Mouse (Mus musculus): ENCODE results near the gene Rad21l. TPM values are rescaled to one million over a fixed set of nuclear protein-coding genes. Genes with fewer than 3 reads are reported as not detected.

Gene Rad21l
- polyA plus RNA-seq (2015; fragmentation: Nextera tagmentation; extraction: Ambion mirVana): 0.18 and 0.21 TPM in 2 replicates

GRCm38 (mm10) chr2:151668433-151668832, at the start of gene Rad21l:
TSS of gene Rad21l (minus strand) at chr2:151668533.
- H3K9ac ChIP-seq: no peak within 1 kb of the TSS
- no peak within 1 kb of the TSS for H3K27ac ChIP-seq (replicated peaks)
- H3K4me1 ChIP-seq (replicated peaks): peaks cover 7% of the 10 kb centered on the region
- H3K4me3 ChIP-seq: no peak within 1 kb of the TSS
- H3K36me3 ChIP-seq: no peaks in the 10 kb centered on the region
- no peaks in the 10 kb centered on the region for H3K9me3 ChIP-seq
- 78% methylated on average over 3 of the region's 3 CpGs for WGBS
- H3K4me2 ChIP-seq: no peak within 1 kb of the TSS
- no peaks in the 10 kb centered on the region; the same call in 1 of the 2 replicates for H3K27me3 ChIP-seq
- no peak for ATAC-seq (ENCODE audit: low FRiP score, low read depth)

DNA sequence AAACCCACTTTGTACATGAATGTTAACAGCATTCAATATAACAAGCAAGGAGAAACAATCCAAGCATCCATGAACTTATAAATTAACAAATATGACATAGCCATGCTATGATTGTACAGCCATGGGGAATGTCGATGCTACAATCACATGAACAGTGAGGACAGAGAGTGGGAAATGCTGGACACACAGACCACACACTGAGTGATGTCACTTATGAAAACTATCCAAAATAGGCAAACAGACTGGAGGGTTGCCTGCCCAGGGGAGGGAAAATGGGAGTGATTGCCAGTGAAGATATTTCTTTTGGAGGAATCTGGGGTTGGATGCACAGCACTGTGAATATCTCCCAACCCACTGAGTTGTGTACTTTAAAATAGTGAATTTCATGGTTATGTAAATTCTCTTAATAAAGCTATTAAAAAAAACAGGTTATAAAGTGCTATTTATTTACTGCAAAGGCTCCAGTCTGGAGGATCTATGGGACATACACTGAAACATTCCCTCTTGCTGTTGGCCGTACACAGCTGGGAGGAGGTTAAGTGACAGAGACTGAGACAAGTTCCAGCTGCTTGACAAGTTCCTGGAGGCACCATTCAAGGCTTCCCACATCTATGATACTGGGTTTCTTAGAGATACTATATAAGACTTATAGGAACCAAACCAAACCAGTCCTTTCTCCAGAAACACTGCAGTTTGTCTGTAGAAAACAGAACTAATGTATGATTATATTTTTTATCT, 48.2 kb upstream of the Rad21l start:
- Histone ChIP-seq H3K9ac (no peak overlapping the region), H3K27ac (replicated peaks) (no peak overlapping the region), H3K4me1 (replicated peaks) (no peaks in the 10 kb centered on the region), H3K4me3 (no peak overlapping the region), H3K36me3 (peaks cover 42% of the 10 kb centered on the region), H3K27me3 (no peaks in the 10 kb centered on the region), H3K9me3 (no peaks in the 10 kb centered on the region), H3K4me2 (no peak overlapping the region)
- ATAC-seq (ENCODE audit: low FRiP score, low read depth): no peak
- WGBS: 98% methylated on average over 2 of the region's 2 CpGs

DNA sequence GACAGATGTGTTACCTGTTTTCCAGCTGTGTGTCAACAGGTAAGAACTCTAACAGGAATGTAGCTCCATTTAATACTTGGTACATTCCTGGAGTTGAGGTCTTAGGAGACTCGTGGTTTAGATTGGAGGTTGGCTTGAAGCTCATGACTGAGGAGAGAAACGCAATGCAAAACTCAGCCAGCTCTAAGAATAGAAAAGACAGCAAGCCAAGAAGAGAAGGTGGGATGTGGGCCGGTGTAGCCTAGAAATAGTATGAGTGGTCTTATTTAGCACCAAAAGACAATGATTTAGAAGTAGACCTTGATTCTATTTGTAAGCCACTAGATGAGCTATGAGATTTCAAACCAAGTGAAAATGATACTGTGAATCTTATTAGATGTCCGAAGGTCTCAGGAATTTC, 47.2 kb upstream of the Rad21l start:
- H3K27ac ChIP-seq (replicated peaks): no peak overlapping the region
- H3K9ac ChIP-seq: no peak overlapping the region
- no peak overlapping the region for H3K4me3 ChIP-seq
- peaks cover 34% of the 10 kb centered on the region for H3K36me3 ChIP-seq
- 94% methylated on average over 4 of the region's 4 CpGs for WGBS
- no peaks in the 10 kb centered on the region for H3K4me1 ChIP-seq (replicated peaks)
- H3K4me2 ChIP-seq: no peak overlapping the region
- no peak for ATAC-seq (ENCODE audit: low FRiP score, low read depth)
- no peaks in the 10 kb centered on the region for H3K27me3 ChIP-seq
- no peaks in the 10 kb centered on the region for H3K9me3 ChIP-seq

DNA sequence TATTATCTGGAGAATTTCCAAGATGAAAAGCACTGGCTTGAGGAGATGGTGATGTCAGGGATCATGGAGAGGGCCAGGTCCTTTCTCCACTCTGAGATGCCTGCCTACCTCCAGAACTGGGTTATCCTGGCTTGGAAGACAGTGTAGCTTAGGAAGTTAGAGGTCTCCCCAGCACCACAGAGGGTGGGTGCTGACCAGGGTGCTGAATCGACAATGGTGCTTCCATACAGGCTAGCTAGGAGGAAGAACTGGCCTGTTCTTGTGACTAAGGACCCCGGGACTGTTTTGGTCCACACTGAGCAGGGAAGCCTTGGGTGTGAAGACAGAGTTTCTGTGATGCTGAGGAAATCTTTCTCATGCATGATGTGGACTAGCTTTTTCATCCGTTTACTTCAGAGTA, 44.3 kb upstream of the Rad21l start:
- H3K4me2 ChIP-seq: no peak overlapping the region
- no peak overlapping the region for H3K27ac ChIP-seq (replicated peaks)
- WGBS: 41% methylated on average over 3 of the region's 3 CpGs
- no peaks in the 10 kb centered on the region for H3K9me3 ChIP-seq
- H3K36me3 ChIP-seq: peaks cover 15% of the 10 kb centered on the region
- H3K9ac ChIP-seq: no peak overlapping the region
- no peaks in the 10 kb centered on the region for H3K4me1 ChIP-seq (replicated peaks)
- H3K27me3 ChIP-seq: no peaks in the 10 kb centered on the region
- ATAC-seq (ENCODE audit: low FRiP score, low read depth): no peak
- no peak overlapping the region for H3K4me3 ChIP-seq

GRCm38 (mm10) chr2:151702851-151703190, 34.5 kb upstream of the Rad21l start:
- peak; percentile 63 for ATAC-seq (ENCODE audit: low FRiP score, low read depth)
- under 1% methylated on average over 17 of the region's 17 CpGs for WGBS
- H3K4me2 ChIP-seq: peak overlapping the region; percentile 90
- peaks cover 27% of the 10 kb centered on the region for H3K4me1 ChIP-seq (replicated peaks)
- H3K27me3 ChIP-seq: no peaks in the 10 kb centered on the region
- H3K36me3 ChIP-seq: peaks cover 9% of the 10 kb centered on the region; the same call in 1 of the 2 replicates
- H3K9me3 ChIP-seq: no peaks in the 10 kb centered on the region
- peak overlapping the region; percentile 83 for H3K27ac ChIP-seq (replicated peaks)
- H3K4me3 ChIP-seq: peak overlapping the region; percentile 95
- peak overlapping the region; percentile 91 for H3K9ac ChIP-seq

DNA sequence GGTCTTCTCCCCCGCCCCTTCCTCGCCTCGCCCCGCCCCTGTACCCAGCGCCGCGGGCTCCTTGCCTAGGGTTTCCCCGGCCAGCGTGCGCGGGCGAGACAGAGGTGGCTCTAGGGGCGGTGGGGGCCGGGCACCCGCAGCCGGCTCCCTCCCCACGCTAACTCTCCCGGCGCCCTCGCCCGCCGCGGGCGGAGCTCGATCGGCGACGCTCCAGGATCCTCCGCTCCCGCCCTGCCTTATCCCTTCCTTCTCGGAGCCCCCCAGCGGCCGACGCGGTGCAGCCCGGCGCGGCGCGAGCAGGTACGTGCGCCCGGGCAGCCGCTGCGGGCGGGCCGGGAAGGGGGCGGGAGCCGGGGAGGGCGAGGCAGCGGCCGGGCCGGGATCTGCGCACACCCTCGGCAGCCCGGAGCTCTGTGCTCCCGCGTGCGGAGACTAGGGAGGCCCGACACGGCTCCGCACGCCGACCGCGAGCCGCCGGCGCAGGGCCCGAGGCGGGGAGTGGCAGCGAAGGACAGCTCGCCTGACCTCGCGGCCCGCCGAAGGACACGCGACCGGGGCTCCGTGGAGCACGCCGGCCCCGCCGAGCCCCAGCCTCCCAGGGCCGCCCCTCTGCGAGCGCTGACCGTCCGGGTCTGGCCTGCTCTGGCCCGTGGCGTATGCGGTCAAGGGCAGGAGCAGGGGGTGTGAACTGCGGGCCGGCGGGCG, 34.0 kb upstream of the Rad21l start:
- peak overlapping the region; percentile 83 for H3K27ac ChIP-seq (replicated peaks)
- under 1% methylated on average over 63 of the region's 97 CpGs for WGBS
- no peaks in the 10 kb centered on the region for H3K9me3 ChIP-seq
- H3K4me3 ChIP-seq: peak overlapping the region; percentile 95
- ATAC-seq (ENCODE audit: low FRiP score, low read depth): peak; percentile 83
- no peaks in the 10 kb centered on the region for H3K27me3 ChIP-seq
- peaks cover 9% of the 10 kb centered on the region; the same call in 1 of the 2 replicates for H3K36me3 ChIP-seq
- peak overlapping the region; percentile 90 for H3K4me2 ChIP-seq
- H3K9ac ChIP-seq: peak overlapping the region; percentile 91
- H3K4me1 ChIP-seq (replicated peaks): peaks cover 27% of the 10 kb centered on the region

GRCm38 (mm10) chr2:151701231-151702145, 33.2 kb upstream of the Rad21l start, which contains the start of gene Tmem74b:
TSS of gene Tmem74b (plus strand) at chr2:151702008.
- Histone ChIP-seq H3K4me3 (peak within 1 kb of the TSS; percentile 95), H3K4me1 (replicated peaks) (peaks cover 27% of the 10 kb centered on the region), H3K4me2 (peak within 1 kb of the TSS; percentile 90), H3K36me3 (peaks cover 5% of the 10 kb centered on the region; the same call in 1 of the 2 replicates), H3K27ac (replicated peaks) (peak within 1 kb of the TSS; percentile 83), H3K9me3 (no peaks in the 10 kb centered on the region), H3K27me3 (no peaks in the 10 kb centered on the region), H3K9ac (peak within 1 kb of the TSS; percentile 91)
- 4% methylated on average over 25 of the region's 25 CpGs for WGBS
- ATAC-seq (ENCODE audit: low FRiP score, low read depth): no peak; the same call in none of the 2 replicates

DNA sequence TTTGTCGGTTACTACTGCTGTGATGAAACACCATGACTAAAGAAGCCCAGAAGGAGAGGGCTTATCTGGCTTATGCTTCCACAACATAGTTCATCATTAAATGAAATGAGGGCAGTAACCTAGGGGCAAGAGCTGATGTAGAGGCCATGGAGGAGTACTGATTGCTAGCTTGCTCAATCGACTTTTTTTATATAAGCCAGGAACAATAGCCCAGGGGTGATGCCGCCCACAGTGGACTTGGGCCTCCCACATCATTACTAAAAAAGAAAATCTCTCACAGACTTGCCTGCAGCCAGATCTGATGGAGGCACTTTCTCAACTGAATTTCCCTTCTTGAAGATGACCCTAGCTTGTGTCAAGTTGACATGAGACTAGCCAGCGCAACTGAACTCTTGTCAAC, 14.6 kb upstream of the Rad21l start:
- Histone ChIP-seq H3K9me3 (no peaks in the 10 kb centered on the region), H3K4me1 (replicated peaks) (no peaks in the 10 kb centered on the region), H3K27me3 (no peaks in the 10 kb centered on the region), H3K4me2 (no peak overlapping the region), H3K9ac (no peak overlapping the region), H3K36me3 (no peaks in the 10 kb centered on the region), H3K27ac (replicated peaks) (no peak overlapping the region), H3K4me3 (no peak overlapping the region)
- no peak for ATAC-seq (ENCODE audit: low FRiP score, low read depth)
- WGBS: 93% methylated on average over 4 of the region's 4 CpGs

GRCm38 (mm10) chr2:151682357-151682756, 14.0 kb upstream of the Rad21l start:
- no peaks in the 10 kb centered on the region for H3K4me1 ChIP-seq (replicated peaks)
- no peaks in the 10 kb centered on the region for H3K27me3 ChIP-seq

GRCm38 (mm10) chr2:151676234-151676633, 7.9 kb upstream of the Rad21l start:
- H3K4me2 ChIP-seq: no peak overlapping the region
- WGBS: 63% methylated on average over 2 of the region's 2 CpGs
- no peaks in the 10 kb centered on the region for H3K36me3 ChIP-seq
- no peak overlapping the region for H3K9ac ChIP-seq
- no peak for ATAC-seq (ENCODE audit: low FRiP score, low read depth)
- no peaks in the 10 kb centered on the region for H3K4me1 ChIP-seq (replicated peaks)
- H3K27ac ChIP-seq (replicated peaks): no peak overlapping the region
- no peaks in the 10 kb centered on the region for H3K27me3 ChIP-seq
- H3K9me3 ChIP-seq: no peaks in the 10 kb centered on the region
- no peak overlapping the region for H3K4me3 ChIP-seq

More at GRCm38 (mm10) chr2:151682357-151682756, 14.0 kb upstream of the Rad21l start:
- ATAC-seq (ENCODE audit: low FRiP score, low read depth): peak; percentile 81; the same call in 1 of the 2 replicates
- Histone ChIP-seq H3K9me3 (no peaks in the 10 kb centered on the region), H3K27ac (replicated peaks) (no peak overlapping the region), H3K36me3 (no peaks in the 10 kb centered on the region), H3K9ac (no peak overlapping the region), H3K4me3 (no peak overlapping the region), H3K4me2 (no peak overlapping the region)
- WGBS: 57% methylated on average over 3 of the region's 3 CpGs

DNA sequence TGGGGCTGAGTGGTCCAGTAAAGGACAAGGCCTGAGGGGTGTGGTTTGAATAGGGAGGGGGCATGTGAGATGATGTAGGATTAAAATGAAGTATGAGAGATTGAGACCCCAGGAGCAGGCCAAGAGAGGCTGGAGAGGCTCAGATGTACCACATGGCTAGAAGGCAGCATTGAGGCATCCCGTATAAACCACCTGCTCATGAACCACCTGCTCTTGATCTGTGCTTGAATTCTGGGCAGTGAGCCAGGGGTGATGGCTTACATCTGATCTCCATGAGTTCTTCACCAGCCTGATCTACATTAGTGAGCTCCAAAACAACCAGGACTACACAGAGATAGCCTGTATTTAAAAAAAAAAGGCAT, 2.6 kb upstream of the Rad21l start:
- Histone ChIP-seq H3K27ac (replicated peaks) (no peak overlapping the region), H3K36me3 (no peaks in the 10 kb centered on the region), H3K9me3 (no peaks in the 10 kb centered on the region), H3K9ac (no peak overlapping the region), H3K4me3 (no peak overlapping the region), H3K4me1 (replicated peaks) (peaks cover 7% of the 10 kb centered on the region), H3K4me2 (no peak overlapping the region), H3K27me3 (no peaks in the 10 kb centered on the region)
- peak; percentile 15; the same call in 1 of the 2 replicates for ATAC-seq (ENCODE audit: low FRiP score, low read depth)
- WGBS: 82% methylated on average over 1 of the region's 1 CpGs
